11 mouse cellular contexts compared by ENCODE assay signal in genomic region chr13:59547716-59548115, GRCm38 (mm10). TPM values are rescaled to one million over a fixed set of nuclear protein-coding genes. Genes with fewer than 3 reads are reported as not detected.
A peak's percentile ranks its signal among the peaks of the same experiment; 100 is the strongest.
DNase-seq lines count a peak whose midpoint lies in the region; ATAC-seq and TF ChIP-seq lines count a peak whose summit lies in the region.
"Had no signal": no experiment of that assay in that cellular context is flagged by ENCODE, and none has a peak within 500 bp of the region (broad histone marks: within the 10 kb centered on the region; RNA-seq: fewer than 3 reads in every experiment).

No protein-coding gene starts in this region.

- no peaks in the 10 kb centered on the region for H3K36me3 ChIP-seq in limb, embryonic 14.5 days (ENCODE audit: control insufficient read depth, insufficient read depth, low read length)
- no peaks in the 10 kb centered on the region for H3K36me3 ChIP-seq in limb, embryonic 10.5 days
- H3K36me3 ChIP-seq: liver, embryonic 15.5 days had no signal

- H3K4me3 ChIP-seq in limb, embryonic 14.5 days (replicated peaks; ENCODE audit: low read length), result no peak overlapping the region
- no peak overlapping the region for H3K4me3 ChIP-seq in limb, embryonic 10.5 days
- H3K4me3 ChIP-seq: liver, embryonic 15.5 days had no signal

- 64% methylated on average over 4 of the region's 4 CpGs for WGBS in limb, embryonic 14.5 days
- 83% methylated on average over 4 of the region's 4 CpGs for WGBS in limb, embryonic 10.5 days

- no peaks in the 10 kb centered on the region for H3K27me3 ChIP-seq in limb, embryonic 14.5 days (ENCODE audit: control insufficient read depth, insufficient read depth, low read length)
- no peaks in the 10 kb centered on the region for H3K27me3 ChIP-seq in limb, embryonic 10.5 days (ENCODE audit: low read depth, poor library complexity, severe bottlenecking)
- H3K27me3 ChIP-seq: liver, embryonic 15.5 days had no signal

- H3K4me1 ChIP-seq in limb, embryonic 14.5 days (ENCODE audit: control insufficient read depth, insufficient read depth, low read length), result peaks cover 9% of the 10 kb centered on the region
- H3K4me1 ChIP-seq in limb, embryonic 10.5 days, result peaks cover 19% of the 10 kb centered on the region

- no peaks in the 10 kb centered on the region for H3K9me3 ChIP-seq in limb, embryonic 14.5 days (ENCODE audit: control insufficient read depth, low read length)
- H3K9me3 ChIP-seq in limb, embryonic 10.5 days (replicated peaks), result no peaks in the 10 kb centered on the region
- H3K9me3 ChIP-seq: liver, embryonic 15.5 days had no signal

- peak; percentile 26 for DNase-seq in adrenal gland, postnatal 10 days
- no peak for DNase-seq in adrenal gland, postnatal 25 days
- DNase-seq in limb, embryonic 14.5 days (ENCODE audit: low spot score), result peak; percentile 20
- no peak for DNase-seq in limb, embryonic 10.5 days (ENCODE audit: low spot score)
- peak; percentile 39 to 44 for DNase-seq in heart, postnatal 36 days
- peak; percentile 43 to 71 for DNase-seq in lung, postnatal 4 days
- no peak for DNase-seq in yolk sac, embryonic 10.5 days (ENCODE audit: low spot score)
- DNase-seq: cerebellum, postnatal 36 days; layer of hippocampus, adult 9-11 months had no signal

- TF ChIP-seq POLR2A in limb, embryonic 14.5 days (IDR thresholded peaks at IDR 0.05; ENCODE audit: borderline replicate concordance, extremely low read depth, insufficient read depth, insufficient read length), result no peak

- intact Hi-C loops in heart, postnatal 36 days (cut with DNase I), result no loop called here

- H3K27ac ChIP-seq in limb, embryonic 14.5 days (replicated peaks; ENCODE audit: low read depth, low read length), result no peak overlapping the region
- no peak overlapping the region for H3K27ac ChIP-seq in limb, embryonic 10.5 days
- H3K27ac ChIP-seq: liver, embryonic 15.5 days had no signal

- H3K4me2 ChIP-seq in limb, embryonic 14.5 days (replicated peaks; ENCODE audit: low read depth, low read length, severe bottlenecking), result no peak overlapping the region
- H3K4me2 ChIP-seq: liver, embryonic 15.5 days had no signal

- no peak overlapping the region for H3K9ac ChIP-seq in limb, embryonic 14.5 days (ENCODE audit: low read depth, low read length, severe bottlenecking)
- H3K9ac ChIP-seq: liver, embryonic 15.5 days had no signal

- no peak for ATAC-seq in limb, embryonic 14.5 days (ENCODE audit: low FRiP score, low read depth)
- no peak for ATAC-seq in monocyte, adult 5-6 weeks (replicated peaks; ENCODE audit: insufficient number of reproducible peaks, low FRiP score, low TSS enrichment, poor library complexity, severe bottlenecking)

RNA-seq across cellular contexts. Expression of gene Agtpbp1, which starts 37.3 kb away (rescaled TPM):
- 10 to 100 TPM; 29.7 to 49.9 TPM for total RNA-seq in adrenal gland, postnatal 10 days (2021)
- total RNA-seq in adrenal gland, postnatal 25 days (2021), result 38.4 and 38.7 TPM in 2 replicates
- polyA plus RNA-seq in limb, embryonic 14.5 days (2012; rRNA removed), result 13.7 and 13.9 TPM in 2 replicates
- polyA plus RNA-seq in limb, embryonic 14.5 days (2014; fragmentation: Nextera tagmentation; extraction: Ambion mirVana), result 16.5 and 16.8 TPM in 2 replicates
- 10.0 and 11.6 TPM in 2 replicates for polyA plus RNA-seq in limb, embryonic 10.5 days (2016; fragmentation: Nextera tagmentation; extraction: Ambion mirVana)
- total RNA-seq in heart, postnatal 36 days (2021), result 100 to 1,000 TPM; 171 to 184 TPM
- 36.3 to 81.8 TPM (median 81.6 TPM) in 3 replicates for total RNA-seq in monocyte, adult 5-6 weeks (2017)

RNA-seq across cellular contexts. Expression of gene Naa35, which starts 37.3 kb away (rescaled TPM):
- total RNA-seq in adrenal gland, postnatal 10 days (2021), result 10 to 100 TPM; 54.9 to 63.5 TPM
- total RNA-seq in adrenal gland, postnatal 25 days (2021), result 63.1 and 68.0 TPM in 2 replicates
- polyA plus RNA-seq in limb, embryonic 14.5 days (2012; rRNA removed), result 68.5 and 78.2 TPM in 2 replicates
- 88.8 and 91.6 TPM in 2 replicates for polyA plus RNA-seq in limb, embryonic 14.5 days (2014; fragmentation: Nextera tagmentation; extraction: Ambion mirVana)
- 99.5 and 116 TPM in 2 replicates for polyA plus RNA-seq in limb, embryonic 10.5 days (2016; fragmentation: Nextera tagmentation; extraction: Ambion mirVana)
- total RNA-seq in heart, postnatal 36 days (2021), result 10 to 100 TPM; 86.6 to 99.5 TPM
- total RNA-seq in monocyte, adult 5-6 weeks (2017), result 23.8 to 64.8 TPM (median 30.9 TPM) in 3 replicates

Comparison
In these comparisons a context has a peak if more than half of its experiments do, and no peak if none do; other contexts are left out.
1. DNase-seq: peak in adrenal gland, postnatal 10 days (single experiment), limb, embryonic 14.5 days (single experiment), heart, postnatal 36 days (2 of 2) and lung, postnatal 4 days (2 of 2); none in adrenal gland, postnatal 25 days (single experiment), limb, embryonic 10.5 days (single experiment) and yolk sac, embryonic 10.5 days (single experiment).